Mouse (Mus musculus) thymus, postnatal 14 days (tissue): ENCODE results near the gene Mical2.
A peak's percentile ranks its signal among the peaks of the same experiment; 100 is the strongest.

Source experiments
- DNase-seq: peaks from one replicate; pipeline ENCODE4 v3.0.0; 2021

Mical2 gene

DNA sequence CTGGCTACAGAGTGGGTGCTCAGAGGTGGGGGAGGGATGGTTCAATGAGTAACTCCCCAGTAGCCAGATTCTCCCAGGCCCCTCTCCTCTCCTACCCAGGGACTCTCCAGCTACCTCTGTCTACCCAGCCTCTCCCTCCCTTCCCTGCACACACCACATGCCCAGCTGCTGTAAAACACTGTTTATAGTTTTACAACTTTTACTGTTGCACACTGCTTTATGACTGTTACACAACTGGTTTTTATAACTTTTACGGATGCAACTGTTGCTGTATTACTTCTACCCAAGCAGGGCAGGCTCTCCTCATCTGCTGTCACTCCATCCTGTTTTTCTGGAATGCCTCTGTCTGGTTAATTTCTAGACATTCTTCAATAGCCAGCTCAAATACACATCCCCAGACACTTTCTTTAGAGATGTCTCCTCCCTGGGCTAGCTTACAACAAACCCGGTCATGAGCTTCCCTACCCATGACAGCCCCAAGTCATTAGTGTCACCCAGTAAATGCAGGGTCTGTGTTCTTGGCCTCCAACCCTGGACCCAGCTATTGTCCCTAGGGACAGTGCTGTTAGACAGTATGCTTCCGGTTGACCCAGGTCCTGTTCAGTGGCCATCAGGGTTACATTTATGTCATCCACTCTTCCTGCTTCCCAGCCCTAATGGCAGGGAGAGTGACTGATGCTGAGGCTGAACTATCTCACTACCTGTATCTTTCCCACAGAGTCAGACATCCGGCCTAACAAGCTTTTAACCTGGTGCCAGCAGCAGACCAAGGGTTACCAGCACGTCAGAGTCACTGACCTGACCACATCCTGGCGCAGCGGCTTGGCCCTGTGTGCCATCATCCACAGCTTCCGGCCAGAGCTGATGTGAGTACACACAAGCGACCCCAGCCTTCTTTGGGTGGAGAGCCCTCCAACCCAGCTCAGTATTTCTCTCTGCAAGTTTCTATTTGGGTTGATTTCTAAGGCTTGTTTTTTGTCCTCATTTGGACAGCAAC lies 96.4 kb downstream of the Mical2 start:
- DNase-seq, result peak; percentile 61

- no peak for DNase-seq
These were observed 98.9 kb downstream of the Mical2 start for GRCm38 (mm10) chr7:112324577-112324976.

GRCm38 (mm10) chr7:112326852-112327251 lies 101.2 kb downstream of the Mical2 start:
- no peak for DNase-seq

- DNase-seq, result peak; percentile 66
These were observed 103.3 kb downstream of the Mical2 start for GRCm38 (mm10) chr7:112328969-112329368.

DNA sequence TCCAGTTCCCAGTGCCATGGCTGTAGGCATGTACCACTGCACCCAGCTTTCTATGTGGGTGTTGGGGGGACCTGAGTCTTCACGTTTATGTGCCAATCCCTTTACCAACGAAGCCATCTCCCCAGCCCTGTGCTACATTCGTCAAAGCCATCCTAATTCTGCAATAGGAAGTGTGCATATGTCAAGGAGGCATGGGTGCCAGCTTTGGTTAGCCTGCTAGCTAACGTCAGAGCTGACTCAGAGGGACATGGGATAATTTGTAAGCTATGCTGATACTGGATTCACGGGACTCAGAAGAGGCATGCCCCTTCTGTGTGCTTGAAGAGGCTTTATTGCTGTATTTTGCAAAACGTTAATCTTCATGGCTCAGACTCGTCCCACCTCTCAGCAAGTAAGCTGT lies 103.8 kb downstream of the Mical2 start:
- DNase-seq, result no peak

- DNase-seq, result no peak
These were observed 105.3 kb downstream of the Mical2 start for GRCm38 (mm10) chr7:112330935-112331334.

DNA sequence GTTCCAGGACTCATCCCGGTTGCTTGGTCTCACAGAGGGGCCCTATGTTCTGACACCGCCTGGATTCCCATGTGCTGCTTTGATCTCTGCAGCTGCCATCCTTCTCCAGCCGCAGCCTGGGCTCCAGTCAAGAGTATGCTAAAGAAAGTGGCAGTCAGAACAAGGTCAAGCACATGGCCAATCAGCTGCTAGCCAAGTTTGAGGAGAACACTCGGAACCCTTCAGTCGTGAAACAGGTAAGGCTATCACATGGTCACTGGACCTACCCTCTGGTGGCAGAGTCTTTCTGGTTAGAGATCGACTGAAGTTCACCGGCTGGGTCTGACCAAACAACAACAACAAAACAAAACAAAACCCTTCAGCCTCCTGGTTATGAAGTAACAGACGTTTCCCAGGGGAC lies 106.1 kb downstream of the Mical2 start:
- no peak for DNase-seq

- DNase-seq, result no peak
These were observed 106.8 kb downstream of the Mical2 start for GRCm38 (mm10) chr7:112332426-112332825.

- DNase-seq, result no peak
These were observed 107.7 kb downstream of the Mical2 start for GRCm38 (mm10) chr7:112333404-112333803.

DNA sequence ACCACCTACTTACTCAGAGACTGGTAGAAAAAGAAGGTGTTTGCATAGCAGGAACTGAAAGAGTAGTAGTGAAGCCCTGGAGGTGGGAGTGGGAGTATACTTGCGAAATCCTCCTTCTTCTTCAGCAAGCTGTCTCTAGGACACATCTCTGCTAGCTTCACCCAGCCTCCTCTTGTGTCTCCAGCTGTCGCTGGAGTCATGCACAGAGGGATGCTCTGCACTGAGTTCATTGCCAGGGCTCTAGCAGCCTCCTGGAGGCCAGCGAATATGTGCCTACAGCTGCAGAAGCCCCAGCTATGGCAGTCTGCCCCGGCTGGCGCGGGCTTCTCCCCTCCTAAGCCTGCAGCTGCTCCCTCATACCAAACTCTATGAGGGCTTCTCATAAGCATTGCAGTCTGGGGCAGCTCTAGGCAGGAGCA lies 110.6 kb downstream of the Mical2 start:
- no peak for DNase-seq

- DNase-seq, result no peak
These were observed 111.1 kb downstream of the Mical2 start for GRCm38 (mm10) chr7:112336769-112337168.

GRCm38 (mm10) chr7:112337736-112338135 lies 112.1 kb downstream of the Mical2 start:
- DNase-seq, result no peak

GRCm38 (mm10) chr7:112341052-112341451 lies 115.4 kb downstream of the Mical2 start:
- DNase-seq, result no peak

GRCm38 (mm10) chr7:112345687-112346086 lies 120.0 kb downstream of the Mical2 start:
- no peak for DNase-seq

DNA sequence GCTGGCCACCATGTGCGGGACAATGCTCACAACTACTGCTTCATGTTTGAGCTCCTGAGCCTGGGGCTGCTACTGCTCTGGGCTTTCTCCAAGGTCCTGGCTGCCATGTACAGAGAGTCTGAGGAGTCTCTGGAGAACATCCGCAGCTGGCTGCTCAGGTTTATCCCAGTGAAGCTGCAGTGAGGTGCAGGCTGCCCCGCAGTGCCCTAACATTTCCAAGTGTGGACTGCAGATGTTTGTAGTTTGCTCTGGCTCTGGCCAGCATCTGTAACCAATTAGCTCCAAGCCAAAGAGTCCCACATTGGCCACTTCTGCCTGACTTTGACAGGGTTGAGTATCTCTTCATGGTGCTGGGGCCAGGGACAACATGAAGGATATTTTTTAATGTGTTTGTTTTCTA lies 125.9 kb downstream of the Mical2 start:
- DNase-seq, result no peak

GRCm38 (mm10) chr7:112352005-112352404 lies 126.3 kb downstream of the Mical2 start:
- DNase-seq, result no peak

GRCm38 (mm10) chr7:112353011-112353410 lies 127.4 kb downstream of the Mical2 start:
- DNase-seq, result no peak

GRCm38 (mm10) chr7:112353939-112354338 lies 128.3 kb downstream of the Mical2 start:
- no peak for DNase-seq

- no peak for DNase-seq
These were observed 128.9 kb downstream of the Mical2 start for GRCm38 (mm10) chr7:112354503-112354951.

DNA sequence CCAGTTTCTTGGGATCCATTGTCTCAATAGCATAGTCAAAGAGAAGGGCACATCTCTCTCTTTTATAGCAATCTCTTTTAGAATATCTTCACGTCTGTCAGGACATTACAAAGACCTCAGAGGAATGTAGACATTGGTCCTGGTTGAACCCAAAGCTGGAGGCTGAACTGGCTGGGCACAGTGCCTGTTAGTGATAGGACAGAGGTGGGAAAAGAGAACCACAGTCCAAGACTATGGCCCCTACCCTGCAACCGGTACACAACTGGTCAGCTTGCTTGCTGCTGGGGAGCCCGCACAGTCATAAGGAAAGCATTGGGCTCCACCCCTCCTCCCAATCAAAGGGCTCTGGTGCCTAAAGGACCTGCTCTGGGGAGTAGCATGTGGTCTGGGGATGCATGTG lies 133.9 kb downstream of the Mical2 start:
- DNase-seq, result no peak

- no peak for DNase-seq
These were observed 137.0 kb downstream of the Mical2 start for GRCm38 (mm10) chr7:112362574-112363200.

- no peak for DNase-seq
These were observed 140.2 kb downstream of the Mical2 start for GRCm38 (mm10) chr7:112365864-112366263.

GRCm38 (mm10) chr7:112369046-112369445 lies 143.4 kb downstream of the Mical2 start:
- DNase-seq, result peak; percentile 85

DNA sequence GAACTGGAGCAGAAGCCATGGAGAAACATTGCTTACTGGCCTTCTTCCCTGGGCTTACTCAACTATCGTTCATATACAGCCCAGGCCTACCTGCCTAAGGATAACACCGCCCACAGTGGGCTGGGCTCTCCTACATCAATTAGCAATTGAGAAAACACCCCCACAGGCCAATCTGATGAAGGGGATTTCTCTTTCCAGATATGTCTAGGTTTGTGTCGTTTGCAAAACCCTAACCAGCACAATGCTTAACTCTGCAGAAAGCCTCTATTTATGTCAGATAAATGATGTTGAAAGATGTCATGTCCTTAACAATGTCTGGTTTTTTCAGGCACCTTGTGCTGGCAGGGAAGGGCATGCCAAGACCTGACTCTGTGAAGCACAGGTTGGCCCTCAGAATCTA lies 144.3 kb downstream of the Mical2 start:
- no peak for DNase-seq
